Mouse (Mus musculus) erythroblast, embryonic 14.5 days (primary cell): ENCODE measurements around the gene Olfr389.

Source experiments
- GATA1 ChIP-seq: IDR thresholded peaks from 2 replicates; pipeline ENCODE4 v1.6.1; 2012; ENCODE audit warnings: low read length, inconsistent platforms, mixed read lengths
- TAL1 ChIP-seq: IDR thresholded peaks from 3 replicates; pipeline ENCODE4 v1.6.1; 2012; ENCODE audit warnings: low read length, inconsistent platforms, mixed read lengths

GRCm38 (mm10) chr11:73816949-73817348, 36.4 kb upstream of the Olfr389 start, which contains the start of gene Olfr392:
- TF ChIP-seq TAL1: no peak
- TF ChIP-seq GATA1: no peak
